Mouse (Mus musculus) v-Abl transformed pro-B cells (cell line): ENCODE data around the gene Mapre1.

ENCODE experiments used
- in situ Hi-C, 2 experiments: fragments of 400-800 bp; cut with MboI; formaldehyde crosslinking; loops; one replicate each; pipeline ENCODE4 v1.15.1; 2025; ENCODE audit not compliant: unreplicated experiment in 2 of 2

Gene Mapre1

GRCm38 (mm10) chr2:153740500-153741436 lies at the start of gene Mapre1:
Mapre1 (plus strand) TSS chr2:153741274.
- in situ Hi-C loops: no loop called here

GRCm38 (mm10) chr2:153693413-153693812 lies 47.7 kb upstream of the Mapre1 start:
- in situ Hi-C loops: loop anchor here in 1 of 2 experiments (10.0 kb wide), 1 partner anchor 219 kb away; no protein-coding TSS in a partner anchor

GRCm38 (mm10) chr2:153694462-153695085 lies 46.5 kb upstream of the Mapre1 start:
- in situ Hi-C loops: loop anchor here in 1 of 2 experiments (10.0 kb wide), 1 partner anchor 220 kb away; no protein-coding TSS in a partner anchor

- in situ Hi-C loops: loop anchor here in 1 of 2 experiments (10.0 kb wide), 1 partner anchor 222 kb away; no protein-coding TSS in a partner anchor
Measured at GRCm38 (mm10) chr2:153696352-153696751, 44.7 kb upstream of the Mapre1 start, which contains the start of gene Dnmt3c. Dnmt3c (plus strand) TSS chr2:153696652.

- in situ Hi-C loops: no loop called here
Measured at GRCm38 (mm10) chr2:153703389-153703788, 37.7 kb upstream of the Mapre1 start.

- in situ Hi-C loops: loop anchor here in 1 of 2 experiments (5.0 to 10.0 kb wide), 2 partner anchors 84 to 221 kb away; no protein-coding TSS in a partner anchor
Measured at GRCm38 (mm10) chr2:153710701-153711330, 30.3 kb upstream of the Mapre1 start.

GRCm38 (mm10) chr2:153712646-153713091 lies 28.4 kb upstream of the Mapre1 start:
- in situ Hi-C loops: loop anchor here in 1 of 2 experiments (5.0 to 10.0 kb wide), 2 partner anchors 82 to 220 kb away; no protein-coding TSS in a partner anchor

GRCm38 (mm10) chr2:153713227-153713626 lies 27.8 kb upstream of the Mapre1 start:
- in situ Hi-C loops: loop anchor here in 1 of 2 experiments (5.0 to 10.0 kb wide), 2 partner anchors 82 to 219 kb away; no protein-coding TSS in a partner anchor

GRCm38 (mm10) chr2:153717861-153718260 lies 23.2 kb upstream of the Mapre1 start:
- in situ Hi-C loops: loop anchor here in 1 of 2 experiments (10.0 kb wide), 1 partner anchor 77 kb away; no protein-coding TSS in a partner anchor

GRCm38 (mm10) chr2:153723098-153723497 lies 18.0 kb upstream of the Mapre1 start:
- in situ Hi-C loops: no loop called here

- in situ Hi-C loops: no loop called here
Measured at GRCm38 (mm10) chr2:153724424-153724823, 16.6 kb upstream of the Mapre1 start.

- in situ Hi-C loops: no loop called here
Measured at GRCm38 (mm10) chr2:153724871-153725270, 16.2 kb upstream of the Mapre1 start.

GRCm38 (mm10) chr2:153725291-153725690 lies 15.8 kb upstream of the Mapre1 start:
- in situ Hi-C loops: no loop called here

GRCm38 (mm10) chr2:153734033-153734432 lies 7.0 kb upstream of the Mapre1 start:
- in situ Hi-C loops: no loop called here

- in situ Hi-C loops: no loop called here
Measured at GRCm38 (mm10) chr2:153741437-153742065, 477 bp downstream of the Mapre1 start.

GRCm38 (mm10) chr2:153747994-153748393 lies 6.9 kb downstream of the Mapre1 start:
- in situ Hi-C loops: no loop called here

GRCm38 (mm10) chr2:153750363-153750762 lies 9.3 kb downstream of the Mapre1 start:
- in situ Hi-C loops: no loop called here

- in situ Hi-C loops: no loop called here
Measured at GRCm38 (mm10) chr2:153762121-153762520, 21.0 kb downstream of the Mapre1 start.

- in situ Hi-C loops: no loop called here
Measured at GRCm38 (mm10) chr2:153767484-153767883, 26.4 kb downstream of the Mapre1 start.

- in situ Hi-C loops: no loop called here
Measured at GRCm38 (mm10) chr2:153768881-153769280, 27.8 kb downstream of the Mapre1 start.
